Mouse (Mus musculus) cortical plate, adult 2 months (tissue): Measurements from ENCODE around the gene Il22ra2. TPM values are rescaled to one million over a fixed set of nuclear protein-coding genes. Genes with fewer than 3 reads are reported as not detected.

Source experiments
- H3K27ac ChIP-seq: fragments of 200-500 bp; 2 replicates; pipeline ENCODE4 v1.5.1; 2012; ENCODE audit warnings: low read length, control low read depth, inconsistent platforms; ENCODE audit not compliant: insufficient read depth
- H3K4me1 ChIP-seq: fragments of 200-500 bp; 2 replicates; pipeline ENCODE4 v1.6.1; 2011; ENCODE audit warnings: low read length; ENCODE audit not compliant: control insufficient read depth, insufficient read depth
- H3K4me3 ChIP-seq: fragments of 200-500 bp; 2 replicates; pipeline ENCODE4 v1.5.1; 2011; ENCODE audit warnings: mild to moderate bottlenecking, low read length, control low read depth; ENCODE audit not compliant: insufficient read depth
- CTCF ChIP-seq: fragments of 200-500 bp; IDR thresholded peaks from 2 replicates; pipeline ENCODE4 v1.5.1; 2011; ENCODE audit warnings: mild to moderate bottlenecking, control low read depth, low read length; ENCODE audit not compliant: insufficient read depth; ENCODE audit errors: extremely low read depth
- POLR2A ChIP-seq: fragments of 200-500 bp; IDR thresholded peaks from 2 replicates; pipeline ENCODE4 v1.6.1; 2011; ENCODE audit warnings: mild to moderate bottlenecking, low read length, control low read depth; ENCODE audit not compliant: insufficient read depth; ENCODE audit errors: extremely low read depth
- polyA plus RNA-seq: library from polyadenylated mRNA; depleted of rRNA; stranded (reverse); fragments of >200 nt; gene quantifications from 2 replicates; pipeline ENCODE4 v1.2.3, GENCODE M21; 2012; rRNA removed

Gene Il22ra2
- not detected in 2 replicates for polyA plus RNA-seq

DNA sequence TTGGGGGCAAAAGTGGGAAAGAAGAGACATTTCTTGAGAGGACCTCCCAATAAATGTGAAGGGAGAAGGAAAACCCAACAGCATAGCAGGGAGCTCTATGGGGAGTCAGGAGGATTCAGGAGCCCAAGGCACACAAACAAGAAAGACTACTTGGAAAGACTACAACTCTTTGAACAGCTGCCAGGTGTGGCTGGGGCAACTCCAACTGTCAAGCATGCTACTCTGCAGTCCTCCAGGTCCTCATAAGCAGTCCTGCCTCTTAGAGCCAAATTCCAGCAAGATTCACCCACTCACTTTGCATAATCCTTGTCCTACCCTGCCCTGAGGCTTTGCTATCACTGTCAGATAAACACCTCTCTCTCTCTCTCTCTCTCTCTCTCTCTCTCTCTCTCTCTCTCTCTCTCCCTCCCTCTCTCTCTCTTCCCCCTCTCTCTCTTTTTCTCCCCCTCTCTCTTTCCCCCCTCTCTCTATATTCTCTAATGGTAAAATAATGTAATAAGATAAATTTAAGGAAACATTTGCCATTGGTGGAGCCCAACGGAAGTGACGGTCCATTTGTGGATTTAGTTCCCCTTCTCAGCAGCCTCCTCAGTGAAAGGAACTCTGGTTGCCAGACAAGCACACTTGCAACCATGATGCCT lies at the start of gene Il22ra2:
Gene Il22ra2 (plus strand): TSS at position 591 of the 641 bp plus-strand sequence.
- no peak for TF ChIP-seq POLR2A
- TF ChIP-seq CTCF = no peak
- H3K4me3 ChIP-seq = no peak within 1 kb of the TSS
- H3K4me1 ChIP-seq = no peaks in the 10 kb centered on the region
- no peak within 1 kb of the TSS for H3K27ac ChIP-seq

DNA sequence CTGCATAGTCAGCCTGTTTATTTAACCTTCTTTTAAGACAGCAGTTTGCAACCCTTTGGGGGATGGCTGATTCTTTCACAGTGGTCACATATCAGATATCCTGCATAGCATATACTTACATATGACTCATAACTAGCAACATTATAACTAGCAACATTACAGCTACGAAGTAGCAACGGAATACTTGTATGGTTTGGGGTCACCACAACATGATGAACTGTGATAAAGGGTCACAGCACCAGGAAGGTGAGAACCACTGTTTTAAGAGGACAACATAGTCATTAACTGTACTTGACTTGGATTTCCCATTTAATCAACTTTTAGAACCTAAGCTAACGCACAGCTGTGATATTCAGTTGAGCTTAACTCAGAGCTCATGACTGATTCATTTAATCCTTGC lies 44.2 kb upstream of the Il22ra2 start:
- H3K27ac ChIP-seq = no peak overlapping the region
- no peaks in the 10 kb centered on the region; the same call in 1 of the 2 replicates for H3K4me1 ChIP-seq
- H3K4me3 ChIP-seq = no peak overlapping the region
- TF ChIP-seq POLR2A (no peak), CTCF (no peak)

GRCm38 (mm10) chr10:19578001-19578400 lies 43.8 kb upstream of the Il22ra2 start:
- Histone ChIP-seq H3K4me1 (no peaks in the 10 kb centered on the region; the same call in 1 of the 2 replicates), H3K4me3 (no peak overlapping the region), H3K27ac (no peak overlapping the region)
- TF ChIP-seq CTCF (no peak), POLR2A (no peak)

- no peak overlapping the region for H3K27ac ChIP-seq
- no peaks in the 10 kb centered on the region; the same call in 1 of the 2 replicates for H3K4me1 ChIP-seq
- no peak overlapping the region for H3K4me3 ChIP-seq
- no peak for TF ChIP-seq POLR2A
- TF ChIP-seq CTCF = no peak
These were observed 43.3 kb upstream of the Il22ra2 start for GRCm38 (mm10) chr10:19578409-19578986.

DNA sequence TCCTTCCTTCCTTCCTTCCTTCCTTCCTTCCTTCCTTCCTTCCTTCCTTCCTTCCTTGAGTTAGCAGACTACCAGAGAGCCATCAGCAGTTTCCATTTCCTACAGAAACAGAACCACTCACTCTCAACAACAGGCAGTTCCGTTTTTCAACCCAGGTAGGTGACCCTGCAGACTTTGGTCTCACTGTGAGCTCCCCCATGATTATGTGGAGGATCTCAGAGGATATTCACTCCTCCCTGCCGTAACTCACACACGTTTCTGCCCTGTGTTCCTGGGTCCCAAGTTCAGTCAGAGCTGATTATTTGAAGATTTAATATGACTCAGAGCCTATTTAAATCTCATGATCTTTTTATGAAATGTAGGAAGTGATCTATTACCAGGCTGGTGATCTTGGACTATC lies 41.1 kb upstream of the Il22ra2 start:
- H3K27ac ChIP-seq = no peak overlapping the region
- no peak for TF ChIP-seq CTCF
- no peak for TF ChIP-seq POLR2A

GRCm38 (mm10) chr10:19581844-19582582 lies 39.8 kb upstream of the Il22ra2 start:
- H3K27ac ChIP-seq = no peak overlapping the region
- TF ChIP-seq POLR2A (no peak), CTCF (no peak)
- H3K4me1 ChIP-seq = no peaks in the 10 kb centered on the region; the same call in 1 of the 2 replicates
- H3K4me3 ChIP-seq = no peak overlapping the region

More for the DNA sequence above, 41.1 kb upstream of the Il22ra2 start:
- no peaks in the 10 kb centered on the region; the same call in 1 of the 2 replicates for H3K4me1 ChIP-seq
- H3K4me3 ChIP-seq = no peak overlapping the region

- Histone ChIP-seq H3K4me1 (no peaks in the 10 kb centered on the region; the same call in 1 of the 2 replicates), H3K4me3 (no peak overlapping the region), H3K27ac (no peak overlapping the region)
- TF ChIP-seq CTCF (no peak), POLR2A (no peak)
These were observed 38.9 kb upstream of the Il22ra2 start for GRCm38 (mm10) chr10:19582806-19583430.

DNA sequence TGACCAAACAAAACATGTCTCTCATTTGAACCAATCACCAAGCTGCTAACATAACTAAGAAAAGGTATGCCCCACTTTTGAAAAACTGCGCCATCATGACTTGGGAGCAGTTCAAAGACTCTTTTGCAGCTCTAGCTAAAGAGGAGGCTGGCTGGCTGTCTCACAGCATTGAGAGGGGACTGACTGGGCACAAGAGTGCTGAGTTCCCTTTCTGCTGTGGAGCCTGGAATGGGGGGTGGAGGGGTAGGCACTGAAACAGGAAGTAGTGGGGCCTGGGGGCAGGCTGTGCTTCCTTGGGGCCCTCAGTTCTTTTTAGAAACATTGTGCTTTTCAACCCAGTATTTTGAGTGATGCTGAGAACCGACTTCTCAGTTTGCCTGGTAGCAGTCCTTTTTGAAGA lies 37.7 kb upstream of the Il22ra2 start:
- no peak overlapping the region for H3K4me3 ChIP-seq
- no peaks in the 10 kb centered on the region for H3K4me1 ChIP-seq
- TF ChIP-seq POLR2A (no peak), CTCF (no peak)
- H3K27ac ChIP-seq = no peak overlapping the region

DNA sequence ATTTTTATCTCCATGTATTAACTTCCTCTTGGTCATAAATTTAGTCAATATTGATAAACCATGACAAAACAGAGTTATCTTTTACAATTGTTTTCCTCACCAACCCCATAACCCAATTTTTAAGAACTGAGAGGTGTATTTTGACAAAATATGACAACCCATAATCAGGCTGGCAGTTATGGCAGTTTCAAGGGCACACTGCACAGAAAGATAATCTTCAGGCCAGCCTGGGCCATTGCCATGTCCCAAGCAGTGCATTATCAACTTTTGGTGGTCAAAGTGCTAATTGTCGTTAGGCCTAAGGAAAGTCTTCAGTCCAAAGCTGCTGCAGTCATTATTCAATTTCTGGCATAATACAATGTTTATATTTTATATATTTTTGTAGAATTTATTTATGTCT lies 37.0 kb upstream of the Il22ra2 start:
- H3K4me1 ChIP-seq = no peaks in the 10 kb centered on the region
- no peak overlapping the region for H3K27ac ChIP-seq
- no peak for TF ChIP-seq CTCF
- no peak for TF ChIP-seq POLR2A
- H3K4me3 ChIP-seq = no peak overlapping the region

- Histone ChIP-seq H3K4me1 (no peaks in the 10 kb centered on the region), H3K4me3 (no peak overlapping the region), H3K27ac (no peak overlapping the region)
- TF ChIP-seq POLR2A = no peak
- TF ChIP-seq CTCF = no peak
These were observed 35.9 kb upstream of the Il22ra2 start for GRCm38 (mm10) chr10:19585860-19586259.
